Mouse (Mus musculus): ENCODE measurements at regions not wholly inside any gene's neighbourhood (a gene's known extent, or its start where the extent isn't known, plus 50 kb on each side); places are given as distances from the start of the nearest gene placed in this dataset.

- DNase-seq (ENCODE audit: low read depth, low spot score) = no peak
Observed at GRCm38 (mm10) chr14:98937933-98938332, 56.2 kb downstream of the Rpl36a-ps1 start.

GRCm38 (mm10) chr14:98937373-98937772 is 56.7 kb downstream of the Rpl36a-ps1 start:
- no peak for DNase-seq (ENCODE audit: low read depth, low spot score)

GRCm38 (mm10) chr14:98933371-98933916 is 60.7 kb downstream of the Rpl36a-ps1 start:
- DNase-seq (ENCODE audit: low read depth, low spot score) = peak; percentile 25

GRCm38 (mm10) chr14:98929276-98929675 is 64.8 kb downstream of the Rpl36a-ps1 start:
- no peak for DNase-seq (ENCODE audit: low read depth, low spot score)

- no peak for DNase-seq (ENCODE audit: low read depth, low spot score)
Observed at GRCm38 (mm10) chr14:98908234-98908633, 85.9 kb downstream of the Rpl36a-ps1 start.

GRCm38 (mm10) chr14:98898876-98899275 is 95.2 kb downstream of the Rpl36a-ps1 start:
- no peak for DNase-seq (ENCODE audit: low read depth, low spot score)

GRCm38 (mm10) chr14:98897390-98897789 is 96.7 kb downstream of the Rpl36a-ps1 start:
- no peak for DNase-seq (ENCODE audit: low read depth, low spot score)

GRCm38 (mm10) chr14:98895933-98896332 is 98.2 kb downstream of the Rpl36a-ps1 start:
- DNase-seq (ENCODE audit: low read depth, low spot score) = no peak

GRCm38 (mm10) chr14:98892670-98893069 is 101.4 kb downstream of the Rpl36a-ps1 start:
- DNase-seq (ENCODE audit: low read depth, low spot score) = no peak

GRCm38 (mm10) chr14:98891252-98891947 is 102.7 kb downstream of the Rpl36a-ps1 start:
- no peak for DNase-seq (ENCODE audit: low read depth, low spot score)

GRCm38 (mm10) chr14:98887588-98887987 is 106.5 kb downstream of the Rpl36a-ps1 start:
- DNase-seq (ENCODE audit: low read depth, low spot score) = no peak

- DNase-seq (ENCODE audit: low read depth, low spot score) = no peak
Observed at GRCm38 (mm10) chr14:98886982-98887381, 107.1 kb downstream of the Rpl36a-ps1 start.

GRCm38 (mm10) chr14:98882586-98882985 is 111.5 kb downstream of the Rpl36a-ps1 start:
- DNase-seq (ENCODE audit: low read depth, low spot score) = no peak

- DNase-seq (ENCODE audit: low read depth, low spot score) = no peak
Observed at GRCm38 (mm10) chr14:98877956-98878355, 116.2 kb downstream of the Rpl36a-ps1 start.

- DNase-seq (ENCODE audit: low read depth, low spot score) = no peak
Observed at GRCm38 (mm10) chr14:98873446-98873845, 120.7 kb downstream of the Rpl36a-ps1 start.

GRCm38 (mm10) chr14:98869888-98870287 is 124.2 kb downstream of the Rpl36a-ps1 start:
- DNase-seq (ENCODE audit: low read depth, low spot score) = no peak

- DNase-seq (ENCODE audit: low read depth, low spot score) = no peak
Observed at GRCm38 (mm10) chr14:98866880-98867279, 127.2 kb downstream of the Rpl36a-ps1 start.

GRCm38 (mm10) chr14:98864001-98864400 is 130.1 kb downstream of the Rpl36a-ps1 start:
- no peak for DNase-seq (ENCODE audit: low read depth, low spot score)

- DNase-seq (ENCODE audit: low read depth, low spot score) = no peak
Observed at GRCm38 (mm10) chr14:98863598-98863997, 130.5 kb downstream of the Rpl36a-ps1 start.

GRCm38 (mm10) chr14:98862095-98862735 is 131.9 kb downstream of the Rpl36a-ps1 start:
- peak; percentile 15 for DNase-seq (ENCODE audit: low read depth, low spot score)

- no peak for DNase-seq (ENCODE audit: low read depth, low spot score)
Observed at GRCm38 (mm10) chr14:98858801-98859200, 135.3 kb downstream of the Rpl36a-ps1 start.

- no peak for DNase-seq (ENCODE audit: low read depth, low spot score)
Observed at GRCm38 (mm10) chr14:98848500-98848899, 145.6 kb downstream of the Rpl36a-ps1 start.

- no peak for DNase-seq (ENCODE audit: low read depth, low spot score)
Observed at GRCm38 (mm10) chr14:98844221-98844620, 149.9 kb downstream of the Rpl36a-ps1 start.
